Mouse (Mus musculus) heart, embryonic 11.5 days (tissue): Measurements from ENCODE around the gene Hormad2. TPM values are rescaled to one million over a fixed set of nuclear protein-coding genes. Genes with fewer than 3 reads are reported as not detected.

Experiments
- ATAC-seq: fragments of 200-750 bp; cut with Nextera tagmentation; replicated peaks from 2 replicates; pipeline ENCODE4 v1.8.0; 2017; ENCODE audit warnings: moderate library complexity; ENCODE audit not compliant: insufficient number of reproducible peaks, low FRiP score, low TSS enrichment
- H3K27ac ChIP-seq: fragments of 300-500 bp; sonication (generic); 2 replicates; pipeline ENCODE4 v1.5.1; 2014; ENCODE audit warnings: mild to moderate bottlenecking, low read depth, low read length
- H3K27me3 ChIP-seq: fragments of 300-500 bp; sonication (generic); 2 replicates; pipeline ENCODE4 v1.6.1; 2014; ENCODE audit warnings: mild to moderate bottlenecking, low read length, mixed read lengths; ENCODE audit not compliant: control insufficient read depth, insufficient read depth
- H3K36me3 ChIP-seq: fragments of 300-500 bp; sonication (generic); 2 replicates; pipeline ENCODE4 v1.6.1; 2014; ENCODE audit warnings: mild to moderate bottlenecking, low read length, moderate library complexity, mixed read lengths; ENCODE audit not compliant: control insufficient read depth, insufficient read depth
- H3K4me1 ChIP-seq: fragments of 300-500 bp; sonication (generic); 2 replicates; pipeline ENCODE4 v1.6.1; 2014; ENCODE audit warnings: low read length; ENCODE audit not compliant: control insufficient read depth, insufficient read depth
- H3K4me2 ChIP-seq: fragments of 300-500 bp; sonication (generic); 2 replicates; pipeline ENCODE4 v1.6.1; 2014; ENCODE audit warnings: mild to moderate bottlenecking, moderate library complexity
- H3K4me3 ChIP-seq: fragments of 300-500 bp; sonication (generic); 2 replicates; pipeline ENCODE4 v1.5.1; 2014; ENCODE audit warnings: low read depth, low read length
- H3K9ac ChIP-seq: fragments of 300-500 bp; sonication (generic); 2 replicates; pipeline ENCODE4 v1.6.1; 2014; ENCODE audit warnings: mild to moderate bottlenecking, low read depth, low read length, moderate library complexity
- H3K9me3 ChIP-seq: fragments of 300-500 bp; sonication (generic); replicated peaks from 2 replicates; pipeline ENCODE4 v1.6.1; 2016; ENCODE audit warnings: low read length; ENCODE audit not compliant: control insufficient read depth
- WGBS: fragments of 180-500 bp; shearing (Covaris S2); extraction: QIAGEN DNeasy Blood & Tissue Kit; methylation state at CpG from one replicate; pipeline ENCODE4 v1.1.7; 2014; ENCODE audit not compliant: insufficient replicate concordance; 5-methylcytosine and 5-hydroxymethylcytosine counted together
- polyA plus RNA-seq: library from polyadenylated mRNA; unstranded; fragments of >200 nt; fragmentation: Nextera tagmentation; extraction: Ambion mirVana; gene quantifications from 2 replicates; pipeline ENCODE4 v1.2.1, GENCODE M21; 2014

The Hormad2 gene
- polyA plus RNA-seq, 1 experiment from 2014 or later = 0.82 TPM

GRCm38 (mm10) chr11:4299735-4300474 is 141.0 kb downstream of the Hormad2 start:
- no peak for ATAC-seq
- H3K4me3 ChIP-seq = no peak overlapping the region
- WGBS = 70% methylated on average over 14 of the region's 14 CpGs
- peaks cover 48% of the 10 kb centered on the region for H3K4me1 ChIP-seq
- no peaks in the 10 kb centered on the region for H3K36me3 ChIP-seq
- H3K27me3 ChIP-seq = no peaks in the 10 kb centered on the region
- no peaks in the 10 kb centered on the region for H3K9me3 ChIP-seq
- no peak overlapping the region for H3K9ac ChIP-seq
- H3K27ac ChIP-seq = no peak overlapping the region
- no peak overlapping the region; the same call in 1 of the 2 replicates for H3K4me2 ChIP-seq

GRCm38 (mm10) chr11:4299191-4299590 is 141.7 kb downstream of the Hormad2 start:
- Histone ChIP-seq H3K4me3 (no peak overlapping the region), H3K27me3 (peaks cover under 1% of the 10 kb centered on the region; the same call in 1 of the 2 replicates), H3K9ac (no peak overlapping the region), H3K27ac (peak overlapping the region; percentile 52), H3K4me2 (peak overlapping the region; percentile 9; the same call in 1 of the 2 replicates), H3K9me3 (no peaks in the 10 kb centered on the region), H3K4me1 (peaks cover 53% of the 10 kb centered on the region), H3K36me3 (no peaks in the 10 kb centered on the region)
- ATAC-seq = no peak
- WGBS = 26% methylated on average over 12 of the region's 12 CpGs

GRCm38 (mm10) chr11:4298615-4299014 is 142.3 kb downstream of the Hormad2 start:
- Histone ChIP-seq H3K4me3 (no peak overlapping the region), H3K27me3 (peaks cover 4% of the 10 kb centered on the region), H3K9ac (no peak overlapping the region), H3K4me2 (0 out of 2 replicates have a peak overlapping the region, but pooled peaks have one; percentile 9), H3K9me3 (no peaks in the 10 kb centered on the region), H3K36me3 (no peaks in the 10 kb centered on the region), H3K4me1 (peaks cover 54% of the 10 kb centered on the region), H3K27ac (peak overlapping the region; percentile 52)
- no peak for ATAC-seq
- WGBS = 23% methylated on average over 7 of the region's 7 CpGs

GRCm38 (mm10) chr11:4297753-4298152 is 143.2 kb downstream of the Hormad2 start:
- no peak overlapping the region for H3K4me3 ChIP-seq
- ATAC-seq = no peak
- peaks cover 52% of the 10 kb centered on the region for H3K4me1 ChIP-seq
- H3K27ac ChIP-seq = no peak overlapping the region
- no peak overlapping the region for H3K4me2 ChIP-seq
- no peaks in the 10 kb centered on the region for H3K36me3 ChIP-seq
- H3K27me3 ChIP-seq = peaks cover 8% of the 10 kb centered on the region
- H3K9me3 ChIP-seq = no peaks in the 10 kb centered on the region
- no peak overlapping the region for H3K9ac ChIP-seq
- 39% methylated on average over 3 of the region's 3 CpGs for WGBS

- no peak overlapping the region for H3K4me2 ChIP-seq
- H3K9me3 ChIP-seq = no peaks in the 10 kb centered on the region
- peaks cover 8% of the 10 kb centered on the region for H3K27me3 ChIP-seq
- H3K27ac ChIP-seq = peak overlapping the region; percentile 57
- ATAC-seq = no peak
- H3K9ac ChIP-seq = no peak overlapping the region
- H3K4me3 ChIP-seq = no peak overlapping the region
- no peaks in the 10 kb centered on the region for H3K36me3 ChIP-seq
- WGBS = 45% methylated on average over 10 of the region's 10 CpGs
- H3K4me1 ChIP-seq = peaks cover 51% of the 10 kb centered on the region
Observed at GRCm38 (mm10) chr11:4296610-4297275, 144.2 kb downstream of the Hormad2 start.

Other genes with a start within 250 kb of the Hormad2 start
- gene Castor1, start 222.9 kb downstream of the Hormad2 start, polyA plus RNA-seq = 2.2 and 2.5 TPM in 2 replicates
- gene Osm, start 204.7 kb downstream of the Hormad2 start, polyA plus RNA-seq = 0.10 and 0.11 TPM in 2 replicates
- 0.06 and 0.11 TPM in 2 replicates for gene Lif, start 183.5 kb downstream of the Hormad2 start, polyA plus RNA-seq
- gene Mtmr3, start 153.8 kb upstream of the Hormad2 start, polyA plus RNA-seq = 21.4 and 24.4 TPM in 2 replicates
- gene Gm11032, start 179.0 kb upstream of the Hormad2 start, polyA plus RNA-seq = not detected in 2 replicates
- 28.4 and 29.0 TPM in 2 replicates for gene Ascc2, start 196.6 kb upstream of the Hormad2 start, polyA plus RNA-seq